Mouse (Mus musculus) adrenal gland, adult (tissue): ENCODE measurements around the gene Gaa.

Experiments used
- DNase-seq, 2 experiments: peaks; one replicate each; pipeline ENCODE4 v3.0.0; 2022 to 2023; ENCODE audit warnings: low spot score in 1 of 2; ENCODE audit not compliant: inconsistent age in 2 of 2

Gene Gaa

GRCm38 (mm10) chr11:119300246-119300935, 32.7 kb downstream of the Gaa start:
- DNase-seq: no peak

- no peak for DNase-seq
Measured at GRCm38 (mm10) chr11:119300986-119301385, 33.3 kb downstream of the Gaa start.

- peak in 1 of 2 experiments; percentile 62 for DNase-seq
Measured at GRCm38 (mm10) chr11:119304904-119305712, 37.4 kb downstream of the Gaa start.

- DNase-seq: no peak
Measured at GRCm38 (mm10) chr11:119306762-119307657, 39.3 kb downstream of the Gaa start.

- no peak for DNase-seq
Measured at GRCm38 (mm10) chr11:119307658-119307867, 39.9 kb downstream of the Gaa start, which contains the start of gene Card14. TSS of gene Card14 (plus strand) at chr11:119307768.

GRCm38 (mm10) chr11:119307916-119308315, 40.2 kb downstream of the Gaa start:
- DNase-seq: no peak

- DNase-seq: no peak
Measured at GRCm38 (mm10) chr11:119310621-119311020, 42.9 kb downstream of the Gaa start.

- no peak for DNase-seq
Measured at GRCm38 (mm10) chr11:119314252-119314936, 46.7 kb downstream of the Gaa start.

GRCm38 (mm10) chr11:119316720-119317119, 49.0 kb downstream of the Gaa start:
- no peak for DNase-seq

- no peak for DNase-seq
Measured at GRCm38 (mm10) chr11:119322521-119322920, 54.8 kb downstream of the Gaa start.

- no peak for DNase-seq
Measured at GRCm38 (mm10) chr11:119325068-119325467, 57.4 kb downstream of the Gaa start.

- DNase-seq: no peak
Measured at GRCm38 (mm10) chr11:119330592-119330991, 62.9 kb downstream of the Gaa start.

GRCm38 (mm10) chr11:119331970-119332369, 64.3 kb downstream of the Gaa start:
- no peak for DNase-seq
